Mouse (Mus musculus) lung, postnatal 0 days (tissue): Measurements from ENCODE around the gene Nlrc5.

ENCODE experiments used
- CTCF ChIP-seq: IDR thresholded peaks from 2 replicates; pipeline ENCODE4 v1.5.1; 2016; ENCODE audit warnings: antibody characterized with exemption, mild to moderate bottlenecking
- EP300 ChIP-seq: IDR thresholded peaks from 2 replicates; pipeline ENCODE4 v1.6.1; 2016; ENCODE audit warnings: antibody characterized with exemption, mild to moderate bottlenecking, control low read depth

GRCm38 (mm10) chr8:94492021-94492681 lies 58.0 kb downstream of the Nlrc5 start:
- TF ChIP-seq CTCF, result peak; percentile 89
- no peak for TF ChIP-seq EP300
